Mouse (Mus musculus) urinary bladder, postnatal 4 days (tissue): ENCODE data around the gene Cdh22.

ENCODE experiments used
- DNase-seq, 2 experiments: peaks; one replicate each; pipeline ENCODE4 v3.0.0; 2021 to 2022; ENCODE audit warnings: low spot score in 2 of 2

The Cdh22 gene

DNA sequence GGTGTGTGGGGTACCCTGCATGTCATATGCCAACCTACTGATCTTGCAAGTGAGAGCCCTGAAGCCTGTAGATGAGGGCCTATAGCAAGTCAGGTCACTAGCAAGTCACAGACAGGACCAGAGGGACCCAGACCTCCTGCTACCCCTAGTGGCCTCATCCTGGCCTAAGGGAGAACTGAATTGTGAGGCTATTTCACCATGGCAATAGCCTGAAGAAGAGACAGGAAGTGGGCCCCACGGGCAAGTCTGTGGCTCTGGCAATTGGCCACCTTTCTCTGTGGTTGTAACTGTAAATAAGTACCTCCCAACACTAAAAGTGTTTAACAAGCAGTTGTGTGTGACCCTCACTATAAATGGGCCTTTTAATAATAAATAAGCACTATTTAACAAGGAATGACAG is 16.2 kb upstream of the Cdh22 start:
- no peak for DNase-seq

DNA sequence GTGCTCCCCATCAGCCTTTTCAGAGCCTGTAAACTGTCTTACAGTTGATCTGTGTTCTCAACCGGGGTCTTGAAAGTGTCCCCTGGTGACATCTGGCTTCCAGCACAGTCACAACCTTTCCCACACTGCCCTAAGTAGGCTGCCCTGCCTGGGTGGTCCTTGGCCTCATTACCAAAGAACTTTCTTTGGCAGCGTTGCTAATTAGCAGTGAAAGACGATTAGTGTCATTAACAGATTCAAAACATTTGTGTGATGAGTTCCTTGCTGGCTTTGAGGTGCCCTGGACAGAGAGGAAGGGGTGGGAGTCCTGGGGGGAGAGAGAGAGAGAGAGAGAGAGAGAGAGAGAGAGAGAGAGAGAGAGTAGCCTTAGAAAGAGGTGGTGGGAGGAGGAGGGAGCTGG is 14.3 kb upstream of the Cdh22 start:
- DNase-seq = no peak

DNA sequence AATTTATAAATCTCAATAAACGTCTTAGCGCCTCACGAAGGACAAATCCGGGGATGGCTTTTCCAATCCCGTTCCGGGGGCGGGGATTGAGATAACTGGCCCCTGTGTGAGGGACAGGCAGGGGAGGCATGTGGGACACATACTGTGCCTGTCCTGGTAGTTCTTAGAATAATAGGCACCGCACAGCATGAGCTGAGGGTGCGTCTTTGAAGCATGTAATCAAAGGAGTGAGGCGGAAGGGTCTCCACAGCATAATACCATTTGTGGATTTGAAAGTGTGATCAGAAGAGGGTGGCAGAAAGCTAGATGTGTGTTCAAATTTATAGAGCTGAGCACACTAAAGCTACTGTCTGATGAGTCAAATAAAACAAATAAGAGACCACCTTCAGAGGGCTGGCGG is 11.7 kb upstream of the Cdh22 start:
- no peak for DNase-seq

DNA sequence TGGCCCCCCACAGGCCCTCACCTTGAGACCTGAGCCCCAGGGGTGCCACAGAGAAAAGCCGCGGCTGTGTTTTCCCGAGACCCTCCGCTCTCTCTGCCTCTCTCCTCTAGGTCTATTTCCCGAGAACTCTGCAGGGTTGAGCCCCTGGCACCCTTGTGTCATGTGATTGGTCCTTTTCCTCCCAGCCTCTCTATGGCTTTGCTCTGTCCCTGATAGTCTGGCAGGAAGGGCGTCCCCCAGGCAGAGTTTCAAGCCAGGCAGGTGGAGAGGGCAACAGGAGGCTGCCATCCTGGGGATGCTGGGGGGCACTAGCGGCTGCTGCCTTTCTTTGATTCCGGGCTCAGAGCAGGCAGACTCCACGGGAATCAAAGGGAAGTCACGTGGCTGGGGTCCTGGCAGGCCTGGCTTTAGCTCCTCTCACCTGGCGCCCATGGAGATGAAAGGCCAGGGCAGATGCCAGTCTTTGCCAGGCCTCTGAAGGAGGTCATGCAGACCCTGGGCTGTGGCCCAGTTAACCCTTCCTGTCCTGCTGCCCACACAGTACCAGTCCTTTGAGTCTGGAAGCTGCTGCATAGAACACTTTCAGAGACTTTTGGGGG is 8.6 kb upstream of the Cdh22 start:
- DNase-seq = no peak

DNA sequence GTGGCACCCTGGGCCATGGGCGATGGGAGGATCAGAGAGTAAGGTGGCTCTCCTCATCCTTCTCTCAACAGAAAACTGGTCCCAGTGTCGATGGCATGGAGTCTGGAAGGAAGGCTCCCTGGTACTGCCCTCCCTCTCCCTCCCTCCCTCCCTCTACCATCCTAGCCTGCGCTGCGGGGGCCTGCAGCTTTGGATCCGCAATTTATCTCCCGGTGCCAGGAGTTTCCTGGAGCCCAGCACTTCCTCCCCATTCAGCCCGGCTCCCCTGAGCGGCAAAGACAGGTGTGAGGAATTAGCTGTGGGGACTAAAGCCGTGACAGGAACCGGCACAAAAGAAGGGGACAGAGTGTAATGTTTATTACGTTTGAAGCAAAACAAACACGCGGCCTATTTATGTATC is 7.9 kb upstream of the Cdh22 start:
- DNase-seq = no peak

DNA sequence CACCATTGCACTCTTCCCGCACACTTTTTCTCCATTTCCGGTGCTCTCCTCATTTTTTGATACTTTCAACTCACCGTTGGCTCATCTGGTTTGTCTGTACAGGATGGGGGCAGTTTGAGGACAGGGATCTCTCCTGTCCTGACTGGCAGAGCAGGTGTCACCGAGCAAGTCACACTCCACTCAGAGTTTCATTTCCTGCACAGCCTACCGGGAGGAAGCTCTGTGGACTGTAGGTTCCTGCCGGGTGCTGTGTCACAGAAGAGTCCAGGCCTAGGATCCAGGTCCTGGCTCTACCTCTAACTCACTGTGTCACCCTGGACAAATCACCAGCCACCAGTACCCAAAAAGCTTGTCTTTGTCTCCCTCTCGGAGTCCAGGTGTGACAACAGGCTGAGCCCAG is 7.1 kb upstream of the Cdh22 start:
- DNase-seq = no peak

DNA sequence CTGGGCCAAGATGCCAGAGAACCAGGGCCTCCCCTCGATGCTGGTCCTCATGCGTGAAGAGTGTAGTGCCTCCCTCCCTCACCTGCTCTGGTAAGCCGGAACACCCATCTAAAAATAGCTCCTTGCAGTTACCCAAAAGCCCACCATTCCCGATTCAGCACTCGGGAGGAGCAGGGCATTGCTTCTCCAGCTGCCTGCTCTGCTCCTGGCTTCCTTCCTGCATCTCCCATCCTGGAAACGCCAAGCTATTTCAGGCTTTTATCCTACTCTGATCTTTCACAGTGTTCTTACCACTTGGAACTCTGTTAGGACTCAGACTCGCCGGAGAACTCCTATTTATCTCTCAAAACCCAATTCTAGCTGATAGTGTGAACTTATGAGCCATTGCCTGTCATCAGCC is 5.7 kb upstream of the Cdh22 start:
- no peak for DNase-seq

DNA sequence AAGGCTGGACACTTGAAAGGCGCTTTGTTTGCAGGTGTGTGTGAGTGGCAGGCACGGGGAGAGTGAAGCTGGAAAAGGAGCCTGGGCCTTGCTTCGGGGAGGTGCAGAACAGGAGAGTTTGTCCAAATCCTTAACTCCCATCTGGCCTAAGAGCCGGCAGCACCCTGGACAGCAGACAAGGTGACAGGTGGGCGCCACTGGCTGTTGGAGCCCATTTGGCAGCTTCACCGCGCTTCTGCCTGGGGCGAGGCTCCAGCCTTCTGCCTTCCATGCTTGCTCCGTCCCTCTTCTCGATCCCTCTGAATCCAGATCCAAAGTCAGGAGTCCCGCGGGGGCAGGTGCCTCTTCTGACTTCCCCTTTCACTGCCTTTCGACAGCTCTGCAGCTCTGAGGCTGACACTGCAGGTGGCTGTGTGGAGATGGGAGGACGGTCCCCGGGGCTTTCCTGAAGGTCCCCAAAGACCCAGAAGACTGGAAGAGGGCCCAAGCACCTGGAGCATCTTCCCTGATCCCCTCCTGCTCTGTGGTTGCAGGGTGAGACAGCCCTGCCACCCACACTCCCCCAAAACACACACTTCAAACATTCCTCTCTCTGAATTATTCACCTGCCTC is 5.0 kb upstream of the Cdh22 start:
- no peak for DNase-seq

DNA sequence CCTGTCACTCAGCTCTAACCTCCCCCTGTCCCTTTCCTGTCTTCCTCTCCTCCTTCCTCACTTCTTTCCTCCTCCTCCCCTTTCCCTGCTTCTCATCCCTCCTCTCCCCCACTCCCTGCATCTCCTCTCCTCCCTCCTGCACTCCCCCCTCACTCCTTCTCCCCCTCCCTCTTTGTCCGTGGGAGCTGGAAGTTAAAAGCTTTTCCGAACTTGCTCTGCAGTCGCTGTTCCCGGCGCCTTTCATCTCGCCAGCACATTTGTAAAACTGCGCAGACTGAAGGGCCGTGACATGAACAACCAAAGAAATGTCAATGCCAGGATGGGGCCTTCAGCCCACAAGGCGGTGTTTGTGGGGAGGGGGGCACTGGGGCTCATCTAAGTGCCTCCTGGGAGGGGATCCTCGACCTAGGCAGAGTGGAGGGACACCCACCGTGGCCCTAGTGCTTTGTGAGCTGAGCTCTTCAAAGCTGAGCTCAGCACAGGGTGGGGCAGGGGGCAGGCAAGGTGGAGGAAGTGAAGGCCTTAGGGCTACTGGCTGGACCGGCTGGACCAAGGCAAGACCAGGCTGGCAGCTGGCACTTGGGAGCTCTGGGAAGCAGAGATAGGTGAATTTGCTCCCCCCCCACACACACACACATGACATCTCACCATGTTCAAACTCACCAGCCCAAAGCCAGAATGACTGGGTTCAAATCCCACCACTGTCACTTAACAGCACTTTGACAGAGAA is 3.9 kb upstream of the Cdh22 start:
- no peak for DNase-seq

DNA sequence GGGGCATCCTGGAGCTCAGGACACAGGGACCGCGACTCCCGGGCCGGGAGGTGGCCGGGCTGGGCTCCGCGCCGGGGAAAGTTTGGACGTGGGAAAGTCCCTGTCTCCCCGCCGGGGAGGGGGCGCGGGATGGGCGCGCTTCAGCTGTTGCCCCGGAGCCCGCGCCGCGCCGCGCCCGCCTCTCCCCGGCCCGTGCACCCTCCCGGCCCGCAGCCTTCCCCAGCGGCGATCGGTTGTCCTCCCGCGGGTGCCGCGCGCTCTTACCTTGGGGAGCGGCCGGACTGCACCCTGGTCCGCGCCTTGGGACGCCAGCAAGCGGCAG is 401 bp downstream of the Cdh22 start:
- DNase-seq = no peak

DNA sequence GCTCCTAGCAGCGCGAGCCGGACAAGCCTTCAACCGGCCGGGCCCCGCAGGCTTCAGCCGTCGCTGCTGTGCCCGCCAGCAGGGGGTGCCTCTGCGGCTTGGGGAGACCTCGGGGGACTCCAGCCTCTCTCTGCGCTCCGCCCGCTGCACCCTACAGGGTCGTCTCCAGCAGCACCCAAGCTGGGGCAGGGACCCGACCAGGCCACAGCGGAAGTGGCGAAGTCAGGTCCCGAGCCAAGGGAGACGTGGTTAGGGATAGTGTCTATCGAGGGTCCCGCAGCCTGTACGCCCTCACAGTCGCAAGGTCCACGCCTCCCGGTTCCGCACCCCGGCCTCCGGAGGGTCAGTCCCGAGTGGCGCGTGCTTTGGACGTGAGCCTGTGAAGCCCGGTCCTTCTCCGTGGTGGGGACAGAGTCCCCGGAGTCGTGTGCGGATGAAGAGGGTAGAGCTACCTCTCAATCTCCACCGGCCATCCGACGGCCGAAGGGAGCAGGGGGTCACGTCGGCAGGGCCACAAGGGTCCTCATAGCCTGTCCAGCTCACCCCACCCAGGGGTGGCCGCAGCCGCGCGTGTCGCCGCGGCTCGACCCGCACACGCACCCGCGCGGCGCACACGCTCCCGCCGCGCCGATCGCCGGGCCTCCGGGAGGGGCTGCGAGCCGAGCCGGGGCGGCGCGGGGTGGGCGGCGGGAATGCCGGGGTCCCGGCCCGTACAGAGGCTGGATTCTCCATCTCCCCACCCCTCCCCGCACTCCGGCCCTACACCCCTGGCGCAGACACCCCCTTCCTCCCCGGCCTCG is 962 bp downstream of the Cdh22 start:
- no peak for DNase-seq

DNA sequence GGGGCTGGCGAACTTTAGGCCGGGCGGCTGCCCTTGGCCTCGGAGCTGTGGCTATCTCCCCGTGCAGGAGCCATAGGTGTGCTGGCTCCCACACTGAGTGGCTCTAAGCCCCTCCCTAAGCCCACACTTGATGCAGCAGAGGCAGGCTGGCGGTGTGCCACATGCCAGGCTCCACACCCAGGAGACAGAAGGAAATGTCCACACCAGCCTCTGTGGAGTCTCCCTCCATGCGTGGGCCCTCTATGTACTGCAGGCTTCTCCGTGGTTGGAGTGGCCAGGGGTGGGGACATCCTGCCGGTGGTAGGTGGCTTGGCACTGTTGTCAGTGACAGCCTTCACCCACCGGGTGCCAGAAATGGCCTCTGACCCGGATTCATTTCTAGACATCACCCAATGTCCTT is 5.6 kb downstream of the Cdh22 start:
- DNase-seq = no peak

DNA sequence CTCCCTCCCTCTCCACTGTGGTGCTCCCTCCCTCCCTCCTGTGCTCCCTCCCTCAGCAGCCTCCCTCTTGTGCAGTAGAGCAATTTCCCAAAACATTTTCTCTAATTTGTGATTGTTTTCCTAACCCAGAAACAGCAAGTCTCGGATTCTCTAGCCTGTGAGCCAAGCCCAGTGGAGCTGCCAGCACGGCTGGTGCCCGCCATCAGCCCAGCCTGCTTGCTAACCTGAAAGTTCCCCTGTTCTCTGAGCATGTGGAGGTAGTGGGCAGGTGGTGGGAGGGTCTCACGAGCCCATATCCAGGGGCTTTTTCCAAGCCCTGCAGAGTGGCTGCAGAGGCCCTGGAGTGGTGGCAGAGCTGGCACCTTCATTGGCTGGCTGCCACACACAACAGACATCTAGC is 10.8 kb downstream of the Cdh22 start:
- no peak for DNase-seq

DNA sequence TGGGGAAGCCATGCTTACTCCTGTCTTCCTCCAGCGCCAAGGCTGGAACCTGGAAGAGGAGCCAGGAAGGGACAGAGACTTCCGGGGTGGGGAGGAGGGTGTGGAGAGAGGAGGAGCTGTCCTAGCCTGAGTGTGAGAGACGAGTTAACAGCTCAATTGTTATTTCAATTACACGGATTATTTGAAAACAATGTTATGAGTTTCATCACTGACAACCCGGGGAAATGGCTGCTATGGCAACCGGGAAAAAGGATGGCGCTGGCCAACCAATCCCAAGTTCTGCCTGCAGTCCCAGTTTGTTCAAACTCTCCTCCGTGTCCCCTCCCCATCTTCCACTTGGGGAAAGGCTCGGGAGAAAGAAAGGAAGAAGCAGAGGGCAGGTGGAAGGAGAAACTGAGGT is 12.7 kb downstream of the Cdh22 start:
- DNase-seq = no peak

DNA sequence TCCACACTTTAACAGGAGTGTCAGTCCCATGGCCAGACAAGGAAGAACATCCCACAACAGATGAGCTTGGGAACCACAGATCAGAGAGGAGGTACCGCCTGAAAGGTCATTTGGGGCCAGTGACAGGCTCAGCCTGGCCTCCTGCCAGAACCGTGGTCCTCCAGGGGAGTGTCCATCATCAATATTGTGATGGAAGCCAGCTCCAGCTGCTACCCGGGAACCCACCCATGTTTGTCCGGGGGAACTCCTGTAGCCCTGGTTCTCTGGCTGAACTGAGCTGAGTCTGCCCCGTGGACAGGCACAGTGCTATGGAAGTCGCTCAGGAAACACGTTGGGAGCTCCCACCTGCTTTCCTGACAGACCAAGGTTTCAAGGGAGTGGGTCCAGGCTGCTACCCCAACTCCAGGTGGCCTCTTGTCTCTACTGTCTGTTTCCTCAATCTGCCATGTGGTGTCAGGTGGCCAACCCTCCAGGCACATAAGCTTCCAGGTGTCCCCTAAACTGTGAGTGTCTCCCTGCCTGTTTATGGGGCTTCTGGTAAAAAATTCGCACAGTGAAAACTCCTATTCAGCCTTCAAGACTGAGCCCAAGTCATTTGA is 14.2 kb downstream of the Cdh22 start:
- no peak for DNase-seq

DNA sequence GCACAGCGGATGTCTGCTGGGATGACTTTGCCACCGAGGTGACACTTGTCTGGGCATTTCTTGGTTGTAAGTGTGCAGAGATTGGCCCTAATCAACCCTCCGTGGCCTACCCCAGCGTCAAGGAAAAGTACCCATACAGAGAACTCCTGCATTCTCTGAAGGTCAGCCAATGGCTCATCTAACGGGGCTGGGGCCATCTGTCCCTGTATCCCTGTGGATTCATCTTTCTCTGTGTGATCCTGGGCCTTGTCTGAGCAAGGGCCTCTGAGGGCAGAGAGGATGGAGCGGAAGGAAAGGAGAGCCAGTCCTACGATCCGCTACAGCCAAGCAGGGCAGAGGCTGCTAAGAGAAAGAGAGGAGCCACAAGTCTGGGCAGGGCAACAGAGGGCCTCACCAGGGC is 15.7 kb downstream of the Cdh22 start:
- DNase-seq = no peak

DNA sequence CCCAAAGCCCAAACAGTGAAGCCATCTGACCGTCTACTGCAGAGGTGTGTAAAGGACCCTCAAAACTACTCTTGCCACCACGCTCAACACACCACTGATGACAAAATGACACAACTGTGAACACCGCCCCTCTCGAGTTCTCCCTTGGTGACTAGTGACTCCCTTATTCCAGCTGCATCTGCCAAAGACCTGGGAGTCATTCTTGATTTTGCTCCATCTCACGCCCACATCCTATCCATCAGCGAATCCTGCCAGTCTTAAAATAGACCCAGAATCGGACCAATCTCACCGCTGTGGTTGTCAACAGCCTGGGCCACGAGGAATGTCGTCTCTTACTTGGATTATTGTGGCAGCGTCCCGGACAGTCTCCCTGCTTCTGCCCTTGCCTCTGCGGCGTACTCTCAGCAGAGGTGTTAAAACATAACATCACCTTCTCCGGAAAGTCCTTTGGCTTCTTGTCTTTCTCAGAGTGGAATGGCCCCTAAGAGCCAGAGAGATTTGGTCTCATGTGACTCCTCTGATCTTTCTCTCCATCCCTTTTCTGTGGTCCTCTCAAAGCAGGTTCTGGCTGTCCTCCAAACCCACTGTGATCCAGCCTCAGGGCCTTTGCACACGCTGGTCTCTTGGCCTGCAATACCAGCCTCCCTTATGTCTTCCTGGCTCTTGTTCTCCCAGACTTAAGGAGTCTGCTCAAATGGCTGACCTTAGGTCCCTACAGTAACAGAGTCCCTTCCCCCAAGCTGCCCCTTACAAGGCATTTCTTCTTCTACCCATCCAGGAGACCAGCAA is 17.1 kb downstream of the Cdh22 start:
- DNase-seq = no peak

DNA sequence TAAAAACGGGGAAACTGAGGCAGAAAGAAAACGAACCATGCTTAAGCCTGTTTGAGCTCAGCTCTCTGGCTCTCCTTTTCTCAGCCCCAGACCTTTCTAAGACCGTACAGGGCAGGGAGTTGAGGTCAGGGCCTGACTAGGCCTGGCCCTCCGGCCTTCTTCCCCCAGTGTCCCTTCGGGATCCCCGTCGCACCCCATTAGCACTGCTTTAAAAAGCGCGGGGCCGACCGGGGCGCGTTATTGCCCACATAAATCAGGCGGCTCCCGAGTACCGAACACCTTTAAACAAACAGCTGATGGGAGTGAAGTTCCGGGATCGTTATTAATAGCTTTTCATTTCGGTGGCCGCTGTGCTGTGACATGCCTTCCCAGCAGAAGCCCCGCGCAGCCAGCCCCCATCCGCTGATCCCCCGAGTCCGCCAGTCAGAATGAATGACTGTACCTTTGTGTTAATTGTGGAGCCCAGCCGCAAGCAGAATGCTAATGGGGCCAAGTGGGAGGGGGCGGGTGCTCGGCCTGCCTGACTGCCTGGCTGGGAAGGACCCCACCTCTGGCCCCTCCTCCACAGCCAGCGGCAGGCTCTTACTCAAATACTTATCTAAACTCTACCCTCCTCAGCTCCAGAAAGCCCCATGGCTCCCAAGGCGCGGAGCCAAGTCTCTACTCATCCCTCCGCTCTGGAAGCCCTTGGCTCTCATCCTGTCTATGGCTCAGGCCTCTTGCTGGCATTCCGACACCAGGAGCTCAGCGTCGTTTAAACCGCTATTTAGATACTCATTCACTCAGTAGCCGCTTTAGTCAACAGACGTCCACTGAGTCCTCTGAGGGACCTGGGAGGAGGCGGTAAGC is 19.3 kb downstream of the Cdh22 start:
- no peak for DNase-seq

DNA sequence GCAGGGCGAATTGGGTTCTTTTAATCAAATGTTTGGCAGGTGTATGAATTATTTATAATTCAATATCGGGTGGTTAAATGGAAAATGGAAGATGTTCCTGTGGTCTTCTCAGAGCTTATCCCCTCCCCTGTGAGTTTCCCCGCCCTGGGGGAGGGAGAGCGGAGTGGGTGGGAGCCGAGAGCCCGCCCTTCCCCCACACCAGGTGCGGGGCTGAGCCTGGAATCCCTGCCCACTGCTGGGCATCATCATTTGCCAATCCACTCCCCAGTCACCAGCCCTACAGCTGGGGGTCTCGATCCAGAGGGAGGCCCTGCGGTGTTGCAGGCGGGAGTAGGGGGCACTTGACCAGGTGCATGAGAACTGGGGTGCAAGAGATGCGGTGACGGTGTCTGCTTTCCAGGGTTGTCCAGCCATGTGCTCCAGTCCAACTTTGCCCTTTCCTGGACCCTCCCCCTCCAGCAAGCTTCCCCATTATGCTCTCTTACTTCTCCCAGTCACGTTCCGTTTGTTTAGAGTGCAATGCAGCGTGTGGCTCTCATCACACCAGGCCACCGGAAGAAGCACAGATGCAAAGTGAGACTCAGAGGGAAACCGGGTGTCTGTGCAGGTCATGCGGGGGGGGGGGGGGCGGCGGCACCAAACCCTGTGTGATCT is 23.1 kb downstream of the Cdh22 start:
- DNase-seq = no peak

DNA sequence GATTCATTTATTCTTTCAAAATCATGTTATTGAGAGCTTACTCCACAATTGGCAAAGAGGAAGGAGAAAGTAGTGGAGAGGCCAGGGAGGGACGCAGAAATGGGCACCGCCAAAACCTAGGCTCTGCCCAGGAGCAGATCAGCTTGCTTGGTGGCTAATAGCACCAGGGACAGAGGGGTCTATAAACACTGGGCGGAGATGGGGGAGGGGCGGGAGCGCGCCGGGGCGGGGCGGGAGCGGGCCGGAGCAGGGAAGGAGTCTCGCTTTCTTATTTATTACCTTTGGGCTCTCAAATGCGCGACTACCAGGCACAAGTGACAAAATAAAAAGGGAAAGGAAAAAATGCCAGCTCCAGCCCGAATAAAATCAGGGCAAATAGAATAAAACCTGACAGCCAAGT is 23.7 kb downstream of the Cdh22 start:
- no peak for DNase-seq
